In the genomic region with DNA sequence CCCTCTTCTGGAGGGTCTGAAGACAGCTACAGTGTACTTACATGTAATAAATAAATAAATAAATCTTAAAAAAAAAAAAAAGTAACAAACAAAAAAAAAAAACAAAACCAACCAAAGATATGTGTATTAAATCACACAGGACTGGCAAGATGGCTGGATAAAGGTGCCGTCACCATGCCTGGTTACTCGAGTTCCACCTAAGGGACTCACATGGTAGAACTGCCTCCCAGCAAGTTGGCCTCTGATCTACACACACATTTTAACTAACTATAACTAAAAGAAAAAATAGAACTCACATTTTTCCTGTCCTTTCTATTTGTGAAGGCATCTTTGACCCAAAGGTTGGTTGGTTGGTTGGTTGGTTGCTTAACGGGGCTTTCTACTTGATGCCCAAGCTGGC, we compare ENCODE assay signal across 8 mouse cellular contexts. TPM values are rescaled to one million over a fixed set of nuclear protein-coding genes. Genes with fewer than 3 reads are reported as not detected.
DNase-seq lines count a peak whose midpoint lies in the region; ATAC-seq lines count a peak whose summit lies in the region.

No protein-coding gene starts in this region.

- peaks cover 38% of the 10 kb centered on the region for H3K4me1 ChIP-seq in kidney, embryonic 15.5 days
- peaks cover 39% of the 10 kb centered on the region for H3K4me1 ChIP-seq in hindbrain, embryonic 13.5 days (replicated peaks)
- peaks cover 24% of the 10 kb centered on the region for H3K4me1 ChIP-seq in midbrain, embryonic 16.5 days (ENCODE audit: control insufficient read depth, insufficient read depth, low read length)

- peak overlapping the region; percentile 87 for H3K9ac ChIP-seq in kidney, embryonic 15.5 days
- H3K9ac ChIP-seq in hindbrain, embryonic 13.5 days = peak overlapping the region; percentile 76
- H3K9ac ChIP-seq in midbrain, embryonic 16.5 days (ENCODE audit: low read depth, low read length) = peak overlapping the region; percentile 60

- H3K27me3 ChIP-seq in kidney, embryonic 15.5 days = no peaks in the 10 kb centered on the region
- no peaks in the 10 kb centered on the region for H3K27me3 ChIP-seq in hindbrain, embryonic 13.5 days
- no peaks in the 10 kb centered on the region for H3K27me3 ChIP-seq in midbrain, embryonic 16.5 days (ENCODE audit: control insufficient read depth, insufficient read depth, low read depth, low read length)

- peak overlapping the region; percentile 87 for H3K4me2 ChIP-seq in kidney, embryonic 15.5 days
- H3K4me2 ChIP-seq in hindbrain, embryonic 13.5 days = peak overlapping the region; percentile 93
- peak overlapping the region; percentile 62 for H3K4me2 ChIP-seq in midbrain, embryonic 16.5 days (ENCODE audit: low read length)

- H3K36me3 ChIP-seq in kidney, embryonic 15.5 days = no peaks in the 10 kb centered on the region
- 0 out of 2 replicates have a peak, but pooled peaks cover 7% of the 10 kb centered on the region for H3K36me3 ChIP-seq in hindbrain, embryonic 13.5 days
- no peaks in the 10 kb centered on the region for H3K36me3 ChIP-seq in midbrain, embryonic 16.5 days (ENCODE audit: control insufficient read depth, insufficient read depth, low read length)

- peak overlapping the region; percentile 90 for H3K4me3 ChIP-seq in kidney, embryonic 15.5 days (replicated peaks)
- peak overlapping the region; percentile 100 for H3K4me3 ChIP-seq in hindbrain, embryonic 13.5 days
- peak overlapping the region; percentile 81 for H3K4me3 ChIP-seq in midbrain, embryonic 16.5 days (ENCODE audit: low read depth, low read length)

- no peak for ATAC-seq in kidney, embryonic 15.5 days (replicated peaks; ENCODE audit: low FRiP score)
- no peak for ATAC-seq in hindbrain, embryonic 13.5 days (ENCODE audit: low FRiP score)
- no peak for ATAC-seq in midbrain, embryonic 16.5 days

- H3K27ac ChIP-seq in kidney, embryonic 15.5 days = peak overlapping the region; percentile 75
- H3K27ac ChIP-seq in hindbrain, embryonic 13.5 days = peak overlapping the region; percentile 81; the same call in 1 of the 2 replicates
- peak overlapping the region; percentile 81; the same call in 1 of the 2 replicates for H3K27ac ChIP-seq in midbrain, embryonic 16.5 days (ENCODE audit: low read length)

- WGBS in kidney, embryonic 15.5 days = 88% methylated on average over 3 of the region's 3 CpGs
- 77% methylated on average over 3 of the region's 3 CpGs for WGBS in hindbrain, embryonic 13.5 days
- 82% methylated on average over 3 of the region's 3 CpGs for WGBS in midbrain, embryonic 16.5 days

- no peaks in the 10 kb centered on the region for H3K9me3 ChIP-seq in kidney, embryonic 15.5 days (replicated peaks)
- H3K9me3 ChIP-seq in hindbrain, embryonic 13.5 days = no peaks in the 10 kb centered on the region
- H3K9me3 ChIP-seq in midbrain, embryonic 16.5 days (replicated peaks; ENCODE audit: control insufficient read depth, low read length, poor library complexity, severe bottlenecking) = no peaks in the 10 kb centered on the region

- DNase-seq in kidney, postnatal 36 days = no peak
- DNase-seq in adipocyte (ENCODE audit: low spot score) = peak; percentile 12
- DNase-seq in urinary bladder, postnatal 25 days (ENCODE audit: low spot score) = no peak
- no peak for DNase-seq in adrenal gland, postnatal 14 days
- no peak for DNase-seq in retina, postnatal 1 day

RNA-seq across cellular contexts. Expression of a gene that starts 7.5 kb away (rescaled TPM):
- 231 and 236 TPM in 2 replicates for polyA plus RNA-seq in kidney, embryonic 15.5 days (2015; fragmentation: Nextera tagmentation; extraction: Ambion mirVana)
- polyA plus RNA-seq in hindbrain, embryonic 13.5 days (2015; fragmentation: Nextera tagmentation; extraction: Ambion mirVana) = 320 and 330 TPM in 2 replicates
- polyA plus RNA-seq in midbrain, embryonic 16.5 days (2015; fragmentation: Nextera tagmentation; extraction: Ambion mirVana) = 340 and 348 TPM in 2 replicates
- 166 and 172 TPM in 2 replicates for total RNA-seq in adrenal gland, postnatal 14 days (2021)

RNA-seq across cellular contexts. Expression of a gene that starts 28.5 kb away (rescaled TPM):
- polyA plus RNA-seq in kidney, embryonic 15.5 days (2015; fragmentation: Nextera tagmentation; extraction: Ambion mirVana) = not detected in 2 replicates
- not detected in 2 replicates for polyA plus RNA-seq in hindbrain, embryonic 13.5 days (2015; fragmentation: Nextera tagmentation; extraction: Ambion mirVana)
- polyA plus RNA-seq in midbrain, embryonic 16.5 days (2015; fragmentation: Nextera tagmentation; extraction: Ambion mirVana) = not detected in 2 replicates
- not detected in 2 replicates for total RNA-seq in adrenal gland, postnatal 14 days (2021)

RNA-seq across cellular contexts. Expression of a gene that starts 54.6 kb away (rescaled TPM):
- polyA plus RNA-seq in kidney, embryonic 15.5 days (2015; fragmentation: Nextera tagmentation; extraction: Ambion mirVana) = 71.7 and 73.9 TPM in 2 replicates
- 48.5 TPM in 2 replicates for polyA plus RNA-seq in hindbrain, embryonic 13.5 days (2015; fragmentation: Nextera tagmentation; extraction: Ambion mirVana)
- 26.6 and 32.1 TPM in 2 replicates for polyA plus RNA-seq in midbrain, embryonic 16.5 days (2015; fragmentation: Nextera tagmentation; extraction: Ambion mirVana)
- total RNA-seq in adrenal gland, postnatal 14 days (2021) = 7.4 and 9.1 TPM in 2 replicates
